Mouse (Mus musculus): ENCODE measurements around the gene Otulin.

DNA sequence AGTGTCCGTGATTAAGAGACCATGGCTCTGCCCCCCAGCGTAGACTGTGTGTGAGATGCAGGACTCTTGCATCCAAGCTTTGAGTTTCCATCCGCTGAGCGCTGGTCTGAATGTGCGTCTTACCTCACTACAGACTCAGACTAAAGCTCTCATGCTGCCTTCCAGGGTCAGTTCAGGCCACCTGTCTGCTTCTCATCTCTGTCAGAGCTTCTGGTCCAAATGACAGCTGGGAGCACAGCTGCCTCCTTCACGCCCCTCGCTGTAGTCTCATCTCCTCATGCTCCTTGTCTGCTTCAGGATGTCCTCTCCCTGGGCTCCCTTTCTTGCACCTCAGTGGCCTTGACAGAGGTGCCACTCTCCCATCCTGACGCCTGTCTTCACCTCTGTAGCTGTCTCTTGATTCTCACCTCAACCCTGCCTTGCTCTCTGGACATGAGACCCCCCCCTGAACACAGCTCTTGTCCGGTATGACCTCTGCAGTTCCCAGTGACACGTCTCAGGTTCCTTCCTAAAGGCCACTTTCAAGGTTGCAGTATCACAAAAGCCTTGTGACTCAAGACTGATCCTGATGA, 78.3 kb downstream of the Otulin start:
- TF ChIP-seq POLR2A (IDR thresholded peaks at IDR 0.05; ENCODE audit: borderline replicate concordance, extremely low read depth, insufficient read depth, insufficient read length, poor library complexity, severe bottlenecking) (no peak), CTCF (IDR thresholded peaks at IDR 0.05; ENCODE audit: borderline replicate concordance, extremely low read depth, insufficient read depth, insufficient read length) (no peak)
